Mouse (Mus musculus) right cerebral cortex, postnatal 25 days (tissue): Measurements from ENCODE around the gene Mtrf1.
A peak's percentile ranks its signal among the peaks of the same experiment; 100 is the strongest.
"Not testable (repeated sequence)": the region's sequence is repeated elsewhere in the genome, so short reads cannot be mapped to it uniquely, and the experiment has no call there.

Experiments
- DNase-seq: peaks from one replicate; pipeline ENCODE4 v3.0.0; 2022

The Mtrf1 gene

GRCm38 (mm10) chr14:79451681-79452590 is 54.4 kb downstream of the Mtrf1 start, which contains the start of gene Kbtbd6:
Gene Kbtbd6 (plus strand): TSS chr14:79451835.
- DNase-seq, result peak; percentile 74

GRCm38 (mm10) chr14:79452591-79452934 is 55.0 kb downstream of the Mtrf1 start:
- DNase-seq, result not testable (repeated sequence)

DNA sequence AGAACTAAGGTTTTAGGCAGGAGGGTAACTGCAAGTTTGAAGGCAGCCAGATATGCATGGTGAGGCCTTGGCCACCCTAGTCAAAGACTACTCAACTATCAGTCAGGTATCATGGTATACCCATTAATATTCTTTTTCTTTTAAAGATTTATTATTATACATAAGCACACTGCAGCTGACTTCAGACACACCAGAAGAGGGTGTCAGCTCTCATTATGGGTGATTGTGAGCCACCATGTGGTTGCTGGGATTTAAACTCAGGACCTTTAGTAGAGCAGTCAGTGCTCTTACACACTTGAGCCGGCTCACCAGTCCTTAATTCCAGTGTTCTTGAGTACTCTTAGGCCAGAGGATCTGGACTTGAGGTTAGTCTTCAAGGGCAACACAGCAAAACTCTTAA is 62.8 kb downstream of the Mtrf1 start:
- no peak for DNase-seq

GRCm38 (mm10) chr14:79460988-79461387 is 63.4 kb downstream of the Mtrf1 start:
- no peak for DNase-seq

DNA sequence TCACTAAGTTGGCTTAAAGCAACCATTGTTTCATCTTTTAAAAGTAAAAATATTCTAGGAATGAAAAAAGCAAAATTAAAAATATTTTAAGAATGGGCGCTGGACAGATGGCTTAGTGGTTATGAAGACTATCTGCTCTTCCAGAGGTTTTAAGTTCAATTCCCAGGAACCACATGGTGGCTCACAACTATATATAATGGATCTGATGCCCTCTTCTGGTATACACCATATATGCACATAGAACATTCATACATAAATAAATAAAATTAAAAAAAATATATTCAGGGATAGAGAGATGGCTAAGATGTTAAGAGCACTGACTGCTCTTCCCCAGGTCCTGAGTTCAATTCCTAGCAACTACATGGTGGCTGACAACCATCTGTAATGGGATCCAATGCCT is 68.1 kb downstream of the Mtrf1 start:
- no peak for DNase-seq

DNA sequence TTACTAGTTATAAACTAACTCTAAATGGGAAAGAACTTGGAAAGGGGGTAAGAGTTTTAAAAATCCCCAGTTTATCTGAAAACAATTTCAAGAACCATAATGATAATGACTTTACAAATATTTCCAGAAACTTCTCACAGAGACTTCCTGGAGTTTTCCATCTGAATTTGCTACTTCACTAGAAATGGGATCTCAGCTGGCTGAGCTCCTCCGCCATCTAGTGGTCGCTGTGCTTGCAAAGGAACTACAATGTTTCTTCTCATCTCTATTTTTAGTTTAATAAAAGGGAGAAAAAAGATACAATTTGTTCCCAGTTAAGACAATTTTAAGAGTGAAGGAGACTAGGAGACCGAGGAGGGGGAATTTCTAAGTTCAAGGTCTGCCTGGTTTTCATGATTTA is 70.0 kb downstream of the Mtrf1 start:
- peak; percentile 39 for DNase-seq
